Mouse (Mus musculus): ENCODE measurements around the gene Olfr308.
"Not testable (repeated sequence)": the region's sequence is repeated elsewhere in the genome, so short reads cannot be mapped to it uniquely, and the experiment has no call there.

Gene Olfr308

GRCm38 (mm10) chr7:86325530-86325929 is at the start of gene Olfr308:
Gene Olfr308 (minus strand): TSS chr7:86325630.
- DNase-seq (ENCODE audit: low spot score): no peak

- DNase-seq (ENCODE audit: low spot score): no peak
Measured at GRCm38 (mm10) chr7:86366828-86367227, 41.4 kb upstream of the Olfr308 start, which contains the start of gene Olfr305. Gene Olfr305 (minus strand): TSS chr7:86366928.

- not testable (repeated sequence) for DNase-seq (ENCODE audit: low spot score)
Measured at GRCm38 (mm10) chr7:86346296-86346695, 20.9 kb upstream of the Olfr308 start.

- no peak for DNase-seq (ENCODE audit: low spot score)
Measured at GRCm38 (mm10) chr7:86344253-86344652, 18.8 kb upstream of the Olfr308 start.

- DNase-seq (ENCODE audit: low spot score): no peak
Measured at GRCm38 (mm10) chr7:86342881-86343565, 17.6 kb upstream of the Olfr308 start.

- no peak for DNase-seq (ENCODE audit: low spot score)
Measured at GRCm38 (mm10) chr7:86337486-86337885, 12.1 kb upstream of the Olfr308 start, which contains the start of gene Olfr307. Gene Olfr307 (minus strand): TSS chr7:86337586.

GRCm38 (mm10) chr7:86321323-86321722 is 4.1 kb downstream of the Olfr308 start:
- no peak for DNase-seq (ENCODE audit: low spot score)

GRCm38 (mm10) chr7:86313608-86314007 is 11.8 kb downstream of the Olfr308 start, which contains the start of gene Olfr309:
Gene Olfr309 (minus strand): TSS chr7:86313708.
- no peak for DNase-seq (ENCODE audit: low spot score)

GRCm38 (mm10) chr7:86277072-86277471 is 48.4 kb downstream of the Olfr308 start, which contains the start of gene Olfr310:
Gene Olfr310 (minus strand): TSS chr7:86277172.
- no peak for DNase-seq (ENCODE audit: low spot score)

Data from testis, postnatal 10 days (tissue).